ENCODE assay signal across 22 mouse cellular contexts in the genomic region with DNA sequence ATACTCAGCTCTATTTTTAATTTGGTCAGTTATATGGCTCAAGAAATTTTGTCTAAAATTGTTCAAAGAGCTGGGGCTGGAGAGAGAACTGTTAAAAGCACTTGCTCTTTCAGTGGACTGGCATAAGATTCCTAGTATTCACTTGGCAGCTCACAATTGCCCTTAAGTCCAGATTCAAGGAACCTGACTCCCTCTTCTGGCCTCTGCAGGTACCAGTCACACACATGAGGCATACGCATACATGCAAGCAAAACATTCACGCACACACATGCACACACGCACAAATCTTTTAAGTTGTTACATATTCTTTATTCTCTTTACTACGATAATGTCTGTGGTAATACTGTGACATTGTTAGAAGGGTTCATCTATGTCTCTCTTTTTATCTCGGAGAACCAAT. TPM values are rescaled to one million over a fixed set of nuclear protein-coding genes. Genes with fewer than 3 reads are reported as not detected.
DNase-seq lines count a peak whose midpoint lies in the region; ATAC-seq and TF ChIP-seq lines count a peak whose summit lies in the region.
"Had no signal": no experiment of that assay in that cellular context is flagged by ENCODE, and none has a peak within 500 bp of the region (broad histone marks: within the 10 kb centered on the region; RNA-seq: fewer than 3 reads in every experiment).

No protein-coding gene starts in this region.

- peak; percentile 29 for TF ChIP-seq CTCF in intestine, postnatal 0 days (IDR thresholded peaks at IDR 0.05; ENCODE audit: low read depth)
- peak; percentile 23 for TF ChIP-seq CTCF in lung, postnatal 0 days (IDR thresholded peaks at IDR 0.05)

- H3K9me3 ChIP-seq in intestine, postnatal 0 days (ENCODE audit: control insufficient read depth), result no peaks in the 10 kb centered on the region
- no peaks in the 10 kb centered on the region for H3K9me3 ChIP-seq in intestine, embryonic 16.5 days (ENCODE audit: control insufficient read depth, low read length)
- no peaks in the 10 kb centered on the region for H3K9me3 ChIP-seq in lung, postnatal 0 days (ENCODE audit: low read length)
- H3K9me3 ChIP-seq: forebrain, embryonic 12.5 days; G1E; heart, embryonic 15.5 days; kidney, embryonic 15.5 days; midbrain, embryonic 12.5 days; neural tube, embryonic 12.5 days had no signal

- 97% methylated on average over 5 of the region's 5 CpGs for WGBS in intestine, postnatal 0 days
- 94% methylated on average over 5 of the region's 5 CpGs for WGBS in intestine, embryonic 16.5 days
- 92% methylated on average over 5 of the region's 5 CpGs for WGBS in lung, postnatal 0 days

- no peak overlapping the region for H3K27ac ChIP-seq in intestine, postnatal 0 days (ENCODE audit: low read depth, low read length)
- no peak overlapping the region for H3K27ac ChIP-seq in intestine, embryonic 16.5 days (ENCODE audit: low read length)
- H3K27ac ChIP-seq in lung, postnatal 0 days (ENCODE audit: low read length), result no peak overlapping the region
- H3K27ac ChIP-seq: heart, adult 2 months; heart, embryonic 15.5 days; kidney, embryonic 15.5 days; macrophage; neural tube, embryonic 12.5 days had no signal

- H3K4me2 ChIP-seq in intestine, postnatal 0 days (replicated peaks; ENCODE audit: low read depth), result no peak overlapping the region
- no peak overlapping the region for H3K4me2 ChIP-seq in intestine, embryonic 16.5 days (ENCODE audit: low read depth, low read length)
- no peak overlapping the region for H3K4me2 ChIP-seq in lung, postnatal 0 days (replicated peaks; ENCODE audit: low read depth, low read length)
- H3K4me2 ChIP-seq: forebrain, embryonic 12.5 days; heart, embryonic 15.5 days; kidney, embryonic 15.5 days; midbrain, embryonic 12.5 days; neural tube, embryonic 12.5 days had no signal

- no peaks in the 10 kb centered on the region for H3K27me3 ChIP-seq in intestine, postnatal 0 days (replicated peaks; ENCODE audit: control insufficient read depth, insufficient read depth, low read length)
- H3K27me3 ChIP-seq in intestine, embryonic 16.5 days (replicated peaks; ENCODE audit: control insufficient read depth, insufficient read depth, low read length), result no peaks in the 10 kb centered on the region; the same call in 1 of the 2 replicates
- peaks cover 33% of the 10 kb centered on the region for H3K27me3 ChIP-seq in lung, postnatal 0 days (replicated peaks; ENCODE audit: insufficient read depth, low read length)

- H3K36me3 ChIP-seq in intestine, postnatal 0 days (ENCODE audit: control insufficient read depth, insufficient read depth), result no peaks in the 10 kb centered on the region
- H3K36me3 ChIP-seq in intestine, embryonic 16.5 days (ENCODE audit: control insufficient read depth, insufficient read depth, low read length), result no peaks in the 10 kb centered on the region
- no peaks in the 10 kb centered on the region for H3K36me3 ChIP-seq in lung, postnatal 0 days (ENCODE audit: insufficient read depth, low read length)
- H3K36me3 ChIP-seq: forebrain, embryonic 12.5 days; G1E; heart, embryonic 15.5 days; kidney, embryonic 15.5 days; midbrain, embryonic 12.5 days; neural tube, embryonic 12.5 days had no signal

- no peak overlapping the region for H3K4me3 ChIP-seq in intestine, postnatal 0 days (ENCODE audit: low read depth, low read length)
- no peak overlapping the region for H3K4me3 ChIP-seq in intestine, embryonic 16.5 days (ENCODE audit: low read length)
- no peak overlapping the region for H3K4me3 ChIP-seq in lung, postnatal 0 days (ENCODE audit: low read depth, low read length)
- H3K4me3 ChIP-seq: forebrain, embryonic 12.5 days; heart, adult 2 months; heart, embryonic 15.5 days; kidney, embryonic 15.5 days; midbrain, embryonic 12.5 days; neural tube, embryonic 12.5 days had no signal

- H3K9ac ChIP-seq in intestine, postnatal 0 days (ENCODE audit: low read depth, low read length), result no peak overlapping the region
- no peak overlapping the region for H3K9ac ChIP-seq in intestine, embryonic 16.5 days (ENCODE audit: low read depth, low read length)
- H3K9ac ChIP-seq in lung, postnatal 0 days (replicated peaks; ENCODE audit: low read depth), result no peak overlapping the region
- H3K9ac ChIP-seq: forebrain, embryonic 12.5 days; heart, embryonic 15.5 days; kidney, embryonic 15.5 days; midbrain, embryonic 12.5 days; neural tube, embryonic 12.5 days had no signal

- H3K4me1 ChIP-seq in intestine, postnatal 0 days (replicated peaks; ENCODE audit: control insufficient read depth, insufficient read depth, low read length), result peaks cover 5% of the 10 kb centered on the region; the same call in 1 of the 2 replicates
- peaks cover 14% of the 10 kb centered on the region for H3K4me1 ChIP-seq in intestine, embryonic 16.5 days (ENCODE audit: control insufficient read depth, insufficient read depth, low read length)
- H3K4me1 ChIP-seq in lung, postnatal 0 days (ENCODE audit: insufficient read depth, low read depth, low read length), result peaks cover 4% of the 10 kb centered on the region; the same call in 1 of the 2 replicates

- no peak for DNase-seq in lung, postnatal 0 days (ENCODE audit: low spot score)
- DNase-seq in lung, postnatal 4 days, result no peak
- peak; percentile 38 for DNase-seq in R1 (ENCODE audit: low read depth, low spot score)
- DNase-seq in cerebellum, adult 11-12 months, result no peak
- DNase-seq: B cell, adult 2 months; cerebellum, adult 2 months; gastrocnemius, postnatal 14 days; heart, adult 2 months; layer of hippocampus, postnatal 36 days; lung, adult 18-20 months; right cerebral cortex, postnatal 4 days; thymus, postnatal 25 days had no signal

- no peak for ATAC-seq in intestine, postnatal 0 days
- no peak for ATAC-seq in intestine, embryonic 16.5 days
- ATAC-seq in lung, postnatal 0 days, result no peak
- ATAC-seq in erythroid progenitor cell, adult 5-6 weeks (replicated peaks; ENCODE audit: low FRiP score, poor library complexity, severe bottlenecking), result no peak

- TF ChIP-seq EP300 in lung, postnatal 0 days (IDR thresholded peaks at IDR 0.05), result no peak

RNA-seq across cellular contexts. Expression of a gene that starts 6.7 kb away (rescaled TPM):
- 18.5 and 20.0 TPM in 2 replicates for polyA plus RNA-seq in intestine, postnatal 0 days (2015; fragmentation: Nextera tagmentation; extraction: Ambion mirVana)
- 24.2 and 25.4 TPM in 2 replicates for polyA plus RNA-seq in intestine, embryonic 16.5 days (2015; fragmentation: Nextera tagmentation; extraction: Ambion mirVana)
- polyA plus RNA-seq in lung, postnatal 0 days (2015; fragmentation: Nextera tagmentation; extraction: Ambion mirVana), result 8.2 and 9.4 TPM in 2 replicates
- not detected in 2 replicates for total RNA-seq in erythroid progenitor cell, adult 5-6 weeks (2015; ENCODE audit: low replicate concordance)
- total RNA-seq in erythroid progenitor cell, adult 5-6 weeks (2017; ENCODE audit: low replicate concordance), result not detected in 2 replicates
- total RNA-seq: G1E had no signal
- polyA plus RNA-seq: G1E had no signal

RNA-seq across cellular contexts. Expression of a gene that starts 12.6 kb away (rescaled TPM):
- polyA plus RNA-seq in intestine, postnatal 0 days (2015; fragmentation: Nextera tagmentation; extraction: Ambion mirVana), result 11.5 and 13.6 TPM in 2 replicates
- polyA plus RNA-seq in intestine, embryonic 16.5 days (2015; fragmentation: Nextera tagmentation; extraction: Ambion mirVana), result 26.8 and 27.4 TPM in 2 replicates
- 11.2 and 15.2 TPM in 2 replicates for polyA plus RNA-seq in lung, postnatal 0 days (2015; fragmentation: Nextera tagmentation; extraction: Ambion mirVana)
- 0.36 and 2.9 TPM in 2 replicates for total RNA-seq in erythroid progenitor cell, adult 5-6 weeks (2015; ENCODE audit: low replicate concordance)
- 2.8 and 5.9 TPM in 2 replicates for total RNA-seq in erythroid progenitor cell, adult 5-6 weeks (2017; ENCODE audit: low replicate concordance)
